Mouse (Mus musculus): ENCODE measurements around the gene Mgat5. TPM values are rescaled to one million over a fixed set of nuclear protein-coding genes. Genes with fewer than 3 reads are reported as not detected.

Mgat5 gene
- total and polyA plus RNA-seq, 2 experiments from 2014 or later = 2.1 to 11.2 TPM

GRCm38 (mm10) chr1:127512709-127513108 is 307.9 kb downstream of the Mgat5 start:
- Histone ChIP-seq H3K4me1 (ENCODE audit: control insufficient read depth, insufficient read depth) (peaks cover 9% of the 10 kb centered on the region; the same call in 1 of the 2 replicates), H3K9ac (replicated peaks; ENCODE audit: low read depth, low read length) (no peak overlapping the region), H3K9me3 (replicated peaks; ENCODE audit: control insufficient read depth, low read length) (0 out of 2 replicates have a peak, but pooled peaks cover 5% of the 10 kb centered on the region), H3K4me2 (ENCODE audit: low read depth, low read length) (no peak overlapping the region), H3K27me3 (ENCODE audit: control insufficient read depth, insufficient read depth, low read length) (no peaks in the 10 kb centered on the region), H3K36me3 (replicated peaks; ENCODE audit: control insufficient read depth, insufficient read depth, low read length) (no peaks in the 10 kb centered on the region), H3K27ac (ENCODE audit: low read depth) (no peak overlapping the region), H3K4me3 (ENCODE audit: low read depth, low read length) (no peak overlapping the region)
- ATAC-seq (ENCODE audit: insufficient read depth, low read depth) = no peak
- DNase-seq (ENCODE audit: low spot score) = no peak
- WGBS = 84% methylated on average over 6 of the region's 6 CpGs
- no peak for TF ChIP-seq EP300 (IDR thresholded peaks at IDR 0.05; ENCODE audit: low read depth)
- no peak for TF ChIP-seq CTCF (IDR thresholded peaks at IDR 0.05; ENCODE audit: low read depth)

- DNase-seq (ENCODE audit: low spot score) = no peak
- no peak for ATAC-seq (ENCODE audit: insufficient read depth, low read depth)
- H3K4me3 ChIP-seq (ENCODE audit: low read depth, low read length) = no peak overlapping the region
These were observed 308.3 kb downstream of the Mgat5 start for GRCm38 (mm10) chr1:127513140-127513539.

DNA sequence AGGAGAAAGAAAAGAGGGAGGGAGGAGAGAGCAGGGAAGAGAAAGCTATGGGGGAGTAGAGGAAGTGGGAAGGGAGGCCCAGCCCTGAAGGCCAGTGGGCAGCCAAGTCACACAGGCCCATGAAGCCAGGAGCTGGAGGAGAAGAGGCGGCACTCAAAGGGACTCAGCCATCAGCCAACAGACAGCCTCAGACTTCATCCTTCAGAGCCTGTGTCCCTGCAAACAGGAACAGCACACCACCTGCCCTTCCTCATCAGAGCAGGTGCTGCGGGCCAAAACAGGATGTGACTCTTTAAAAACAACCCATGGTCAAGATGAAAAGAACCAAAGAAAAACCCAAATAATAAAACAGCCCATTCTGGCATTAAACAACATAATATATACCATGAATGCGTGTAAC is 308.8 kb downstream of the Mgat5 start:
- Histone ChIP-seq H3K4me3 (ENCODE audit: low read depth, low read length) (no peak overlapping the region), H3K9ac (replicated peaks; ENCODE audit: low read depth, low read length) (no peak overlapping the region), H3K36me3 (replicated peaks; ENCODE audit: control insufficient read depth, insufficient read depth, low read length) (no peaks in the 10 kb centered on the region), H3K4me2 (ENCODE audit: low read depth, low read length) (no peak overlapping the region), H3K9me3 (replicated peaks; ENCODE audit: control insufficient read depth, low read length) (0 out of 2 replicates have a peak, but pooled peaks cover 5% of the 10 kb centered on the region), H3K27me3 (ENCODE audit: control insufficient read depth, insufficient read depth, low read length) (no peaks in the 10 kb centered on the region), H3K27ac (ENCODE audit: low read depth) (no peak overlapping the region), H3K4me1 (ENCODE audit: control insufficient read depth, insufficient read depth) (peaks cover 9% of the 10 kb centered on the region; the same call in 1 of the 2 replicates)
- no peak for TF ChIP-seq CTCF (IDR thresholded peaks at IDR 0.05; ENCODE audit: low read depth)
- TF ChIP-seq EP300 (IDR thresholded peaks at IDR 0.05; ENCODE audit: low read depth) = no peak
- WGBS = 84% methylated on average over 3 of the region's 3 CpGs
- ATAC-seq (ENCODE audit: insufficient read depth, low read depth) (no peak), DNase-seq (ENCODE audit: low spot score) (no peak)

More at GRCm38 (mm10) chr1:127513140-127513539, 308.3 kb downstream of the Mgat5 start:
- Histone ChIP-seq H3K27ac (ENCODE audit: low read depth) (no peak overlapping the region), H3K9ac (replicated peaks; ENCODE audit: low read depth, low read length) (no peak overlapping the region), H3K36me3 (replicated peaks; ENCODE audit: control insufficient read depth, insufficient read depth, low read length) (no peaks in the 10 kb centered on the region), H3K4me2 (ENCODE audit: low read depth, low read length) (no peak overlapping the region), H3K27me3 (ENCODE audit: control insufficient read depth, insufficient read depth, low read length) (no peaks in the 10 kb centered on the region), H3K4me1 (ENCODE audit: control insufficient read depth, insufficient read depth) (peaks cover 9% of the 10 kb centered on the region; the same call in 1 of the 2 replicates), H3K9me3 (replicated peaks; ENCODE audit: control insufficient read depth, low read length) (0 out of 2 replicates have a peak, but pooled peaks cover 5% of the 10 kb centered on the region)
- no peak for TF ChIP-seq EP300 (IDR thresholded peaks at IDR 0.05; ENCODE audit: low read depth)
- no peak for TF ChIP-seq CTCF (IDR thresholded peaks at IDR 0.05; ENCODE audit: low read depth)
- WGBS = 88% methylated on average over 8 of the region's 8 CpGs

DNA sequence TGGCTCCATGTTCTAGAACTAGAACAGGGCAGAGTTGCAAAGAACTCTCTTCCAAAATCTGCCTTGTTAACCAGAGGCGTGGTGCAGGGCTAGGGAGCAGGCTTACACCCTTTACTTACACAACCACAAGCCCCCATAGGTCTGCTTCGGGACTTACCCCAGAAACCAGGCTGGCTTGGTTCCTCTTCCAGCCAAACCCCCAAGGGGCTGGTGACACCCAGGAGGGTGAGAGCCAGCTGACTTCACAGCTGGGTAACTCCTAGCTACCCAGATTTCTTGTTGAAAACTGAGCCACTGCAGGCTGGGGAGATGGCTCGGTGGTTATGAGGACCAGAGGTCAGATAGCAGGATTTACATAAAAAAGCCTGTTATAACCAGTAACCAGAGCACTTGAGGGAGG is 309.7 kb downstream of the Mgat5 start:
- no peaks in the 10 kb centered on the region for H3K36me3 ChIP-seq (replicated peaks; ENCODE audit: control insufficient read depth, insufficient read depth, low read length)
- ATAC-seq (ENCODE audit: insufficient read depth, low read depth) (no peak), DNase-seq (ENCODE audit: low spot score) (no peak)
- no peak overlapping the region for H3K27ac ChIP-seq (ENCODE audit: low read depth)
- H3K27me3 ChIP-seq (ENCODE audit: control insufficient read depth, insufficient read depth, low read length) = no peaks in the 10 kb centered on the region
- TF ChIP-seq EP300 (IDR thresholded peaks at IDR 0.05; ENCODE audit: low read depth) = no peak
- TF ChIP-seq CTCF (IDR thresholded peaks at IDR 0.05; ENCODE audit: low read depth) = no peak
- no peak overlapping the region for H3K9ac ChIP-seq (replicated peaks; ENCODE audit: low read depth, low read length)
- peaks cover 9% of the 10 kb centered on the region; the same call in 1 of the 2 replicates for H3K4me1 ChIP-seq (ENCODE audit: control insufficient read depth, insufficient read depth)
- H3K4me2 ChIP-seq (ENCODE audit: low read depth, low read length) = no peak overlapping the region
- H3K4me3 ChIP-seq (ENCODE audit: low read depth, low read length) = no peak overlapping the region
- 0 out of 2 replicates have a peak, but pooled peaks cover 5% of the 10 kb centered on the region for H3K9me3 ChIP-seq (replicated peaks; ENCODE audit: control insufficient read depth, low read length)
- WGBS = 72% methylated on average over 3 of the region's 3 CpGs

DNA sequence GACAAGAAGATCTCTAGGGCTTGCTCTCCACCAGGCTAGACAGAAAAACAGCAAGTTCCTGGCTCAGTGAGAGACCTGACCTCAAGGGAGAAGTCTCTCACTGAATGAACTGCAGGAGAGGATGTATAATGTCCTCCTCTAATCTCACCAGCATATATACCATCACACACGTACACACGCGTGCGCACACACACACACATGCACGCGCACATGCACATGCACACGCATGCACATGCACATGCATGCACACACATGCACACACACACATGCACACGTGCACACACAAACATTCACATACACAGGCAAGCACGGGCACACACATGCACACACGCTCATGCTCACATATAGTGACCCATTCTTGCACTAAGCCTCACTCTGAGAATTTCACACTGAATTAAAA is 310.1 kb downstream of the Mgat5 start:
- 0 out of 2 replicates have a peak, but pooled peaks cover 5% of the 10 kb centered on the region for H3K9me3 ChIP-seq (replicated peaks; ENCODE audit: control insufficient read depth, low read length)
- no peaks in the 10 kb centered on the region for H3K36me3 ChIP-seq (replicated peaks; ENCODE audit: control insufficient read depth, insufficient read depth, low read length)
- ATAC-seq (ENCODE audit: insufficient read depth, low read depth) (no peak), DNase-seq (ENCODE audit: low spot score) (no peak)
- H3K27me3 ChIP-seq (ENCODE audit: control insufficient read depth, insufficient read depth, low read length) = no peaks in the 10 kb centered on the region
- 99% methylated on average over 10 of the region's 10 CpGs for WGBS
- no peak overlapping the region for H3K4me2 ChIP-seq (ENCODE audit: low read depth, low read length)
- TF ChIP-seq EP300 (IDR thresholded peaks at IDR 0.05; ENCODE audit: low read depth) = no peak
- TF ChIP-seq CTCF (IDR thresholded peaks at IDR 0.05; ENCODE audit: low read depth) = no peak
- no peak overlapping the region for H3K27ac ChIP-seq (ENCODE audit: low read depth)
- no peak overlapping the region for H3K4me3 ChIP-seq (ENCODE audit: low read depth, low read length)
- H3K9ac ChIP-seq (replicated peaks; ENCODE audit: low read depth, low read length) = no peak overlapping the region
- H3K4me1 ChIP-seq (ENCODE audit: control insufficient read depth, insufficient read depth) = peaks cover 9% of the 10 kb centered on the region; the same call in 1 of the 2 replicates

GRCm38 (mm10) chr1:127523364-127523763 is 318.5 kb downstream of the Mgat5 start:
- Histone ChIP-seq H3K4me1 (ENCODE audit: control insufficient read depth, insufficient read depth) (peaks cover 9% of the 10 kb centered on the region; the same call in 1 of the 2 replicates), H3K4me2 (ENCODE audit: low read depth, low read length) (no peak overlapping the region), H3K4me3 (ENCODE audit: low read depth, low read length) (no peak overlapping the region), H3K27ac (ENCODE audit: low read depth) (no peak overlapping the region), H3K9ac (replicated peaks; ENCODE audit: low read depth, low read length) (no peak overlapping the region), H3K27me3 (ENCODE audit: control insufficient read depth, insufficient read depth, low read length) (no peaks in the 10 kb centered on the region), H3K36me3 (replicated peaks; ENCODE audit: control insufficient read depth, insufficient read depth, low read length) (no peaks in the 10 kb centered on the region), H3K9me3 (replicated peaks; ENCODE audit: control insufficient read depth, low read length) (no peaks in the 10 kb centered on the region)
- WGBS = 52% methylated on average over 8 of the region's 8 CpGs
- ATAC-seq (ENCODE audit: insufficient read depth, low read depth) = no peak
- TF ChIP-seq EP300 (IDR thresholded peaks at IDR 0.05; ENCODE audit: low read depth) (no peak), CTCF (IDR thresholded peaks at IDR 0.05; ENCODE audit: low read depth) (no peak)
- no peak for DNase-seq (ENCODE audit: low spot score)

All from heart, postnatal 0 days (tissue).